Mouse (Mus musculus) layer of hippocampus, adult 9-10 months (tissue): ENCODE data around the gene Exosc1.

Experiments
- DNase-seq: peaks from one replicate; pipeline ENCODE4 v3.0.0; 2022; ENCODE audit warnings: low spot score

Gene Exosc1

DNA sequence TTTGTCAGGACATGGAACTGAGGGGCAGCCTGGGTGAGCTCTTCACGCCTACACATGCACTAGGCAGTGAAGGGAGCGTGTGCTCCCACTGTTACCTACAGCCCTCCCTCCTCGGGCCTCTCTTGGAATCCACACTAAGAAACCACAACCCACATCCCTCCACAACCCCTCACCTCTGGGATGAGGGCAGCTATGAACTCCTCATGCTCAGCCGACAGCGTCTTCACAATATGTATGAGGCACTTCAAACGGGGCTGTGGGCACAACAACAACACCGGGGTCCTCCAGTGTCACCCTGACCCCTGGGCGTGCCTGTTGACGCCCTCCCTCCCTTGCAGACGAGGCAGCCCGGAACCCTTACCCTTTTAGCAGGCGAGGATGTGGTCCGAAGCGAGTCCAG, 58.9 kb downstream of the Exosc1 start:
- no peak for DNase-seq
